Mouse (Mus musculus) left cerebral cortex, adult 11 months (tissue): ENCODE data around the gene Fhl3.
A peak's percentile ranks its signal among the peaks of the same experiment; 100 is the strongest.
"Not testable (repeated sequence)": the region's sequence is repeated elsewhere in the genome, so short reads cannot be mapped to it uniquely, and the experiment has no call there.

Source experiments
- DNase-seq: peaks from one replicate; pipeline ENCODE4 v3.0.0; 2022; ENCODE audit warnings: low spot score

Fhl3 gene

DNA sequence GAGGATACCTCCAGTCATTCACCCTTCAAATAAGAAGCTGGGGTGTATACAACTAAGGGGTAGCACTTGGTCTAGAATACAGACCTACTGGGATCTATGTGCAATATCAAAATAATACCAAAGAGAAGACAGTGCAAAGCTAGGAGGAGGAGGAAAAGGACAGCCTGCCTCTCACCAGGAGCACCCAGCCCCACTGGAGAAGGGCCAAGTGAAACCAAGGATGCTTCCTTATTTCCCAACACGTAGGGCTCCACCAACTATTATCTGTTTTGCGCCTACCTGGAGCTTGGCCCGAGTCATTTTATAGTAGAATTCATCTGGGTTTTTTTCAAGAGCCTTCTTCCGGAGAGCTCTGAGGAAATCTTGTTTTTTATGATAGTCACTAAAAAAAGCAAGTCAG is 17.0 kb upstream of the Fhl3 start:
- DNase-seq: no peak

DNA sequence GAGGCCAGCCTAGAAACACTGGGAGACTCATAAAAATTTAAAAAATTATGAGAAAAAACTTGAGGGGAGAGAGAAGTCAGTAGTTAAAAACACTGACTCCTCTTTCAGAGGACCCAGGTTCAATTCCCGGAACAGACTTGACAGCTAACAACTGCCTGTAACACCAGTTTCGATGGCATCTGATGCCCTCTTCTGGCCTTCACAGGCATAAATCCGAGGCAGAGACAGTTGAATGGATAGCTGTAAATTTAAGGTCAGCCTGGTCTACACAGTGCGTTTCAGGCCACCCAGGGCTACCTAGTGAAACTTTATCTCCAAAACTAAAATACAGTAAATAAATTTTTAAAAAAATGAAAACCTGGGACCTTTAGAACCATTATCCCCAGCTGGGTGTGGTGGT is 15.5 kb upstream of the Fhl3 start:
- no peak for DNase-seq

DNA sequence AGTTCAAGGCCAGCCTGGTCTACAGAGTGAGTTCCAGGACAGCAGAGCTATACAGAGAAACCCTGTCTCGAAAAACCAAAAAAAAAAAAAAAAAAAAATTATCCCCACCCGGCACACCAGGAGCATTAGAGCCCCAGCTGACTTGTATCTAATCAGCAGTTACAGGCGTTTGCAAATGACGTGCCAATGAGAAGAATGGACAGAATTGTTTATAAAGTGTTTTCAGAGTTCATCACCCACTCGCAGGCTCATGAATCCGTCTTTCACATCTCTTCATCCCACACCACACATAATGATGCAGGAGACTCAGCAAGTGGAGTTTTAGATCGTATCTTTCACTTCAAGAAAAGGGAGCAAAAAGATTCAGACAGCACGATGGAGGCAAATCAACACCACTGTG is 15.0 kb upstream of the Fhl3 start:
- no peak for DNase-seq

DNA sequence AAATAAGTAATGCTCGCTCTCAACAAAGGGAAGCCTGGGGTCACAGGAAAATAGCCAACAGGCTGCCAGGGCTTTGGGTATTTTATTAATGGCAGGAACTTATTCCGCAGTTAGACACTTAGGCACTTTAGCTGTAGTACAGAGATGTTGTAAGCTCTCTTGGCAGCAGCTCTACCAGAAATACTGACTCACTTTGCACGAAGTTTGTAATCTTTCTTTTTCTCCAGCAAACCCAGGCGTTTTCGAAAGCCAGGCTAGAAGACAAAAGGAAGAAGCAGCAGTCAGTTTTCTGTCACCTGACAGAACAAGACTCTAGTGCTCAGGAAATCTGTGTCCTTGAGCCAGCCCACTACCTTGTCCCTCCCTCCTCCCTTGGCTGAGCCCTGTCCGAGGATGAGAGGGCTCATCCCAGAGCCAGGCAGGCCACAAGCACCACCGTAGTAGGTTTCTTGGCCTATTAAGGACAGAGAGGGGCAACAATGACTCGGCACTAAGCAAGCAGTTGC is 14.6 kb upstream of the Fhl3 start:
- DNase-seq: no peak

DNA sequence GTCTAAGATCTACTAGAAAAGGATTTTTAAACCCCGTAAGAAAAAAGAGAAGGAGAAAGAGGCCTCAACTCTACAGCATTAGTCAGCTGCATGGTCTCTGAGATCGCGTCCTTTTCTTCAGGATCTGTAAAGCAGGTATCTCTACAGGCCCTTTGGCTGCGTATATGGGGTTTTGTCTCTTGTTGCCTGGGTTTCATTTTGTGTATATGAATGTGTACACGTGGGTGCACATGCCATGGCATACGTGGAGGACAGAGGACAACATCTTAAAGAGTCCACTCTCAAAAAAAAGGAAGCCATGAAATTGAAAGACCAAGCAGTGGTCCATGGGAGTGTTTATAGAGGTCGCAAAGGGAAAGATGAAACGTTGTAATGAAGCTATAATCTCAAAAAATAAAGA is 9.0 kb upstream of the Fhl3 start:
- no peak for DNase-seq

DNA sequence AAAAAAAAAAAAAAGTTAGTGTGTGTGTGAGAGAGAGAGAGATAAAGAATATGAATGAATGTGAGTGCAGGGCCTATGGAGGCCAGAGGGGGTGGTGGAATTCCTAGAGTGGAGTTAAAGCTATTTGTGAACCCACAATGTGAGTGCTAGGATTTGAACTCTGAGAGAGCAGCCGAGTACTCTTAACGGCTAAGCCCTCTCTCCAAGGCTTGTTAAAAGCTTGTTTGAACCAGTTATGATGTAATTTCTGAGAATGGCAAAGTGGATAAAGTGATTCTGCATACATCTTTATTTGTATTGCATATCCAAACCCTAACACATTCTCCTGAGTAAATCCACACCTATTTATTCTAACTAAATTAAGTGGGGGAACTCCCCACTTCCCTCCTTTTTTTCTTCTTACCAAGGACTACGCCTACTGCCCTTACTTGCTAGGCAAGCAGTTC is 8.1 kb upstream of the Fhl3 start:
- DNase-seq: no peak

DNA sequence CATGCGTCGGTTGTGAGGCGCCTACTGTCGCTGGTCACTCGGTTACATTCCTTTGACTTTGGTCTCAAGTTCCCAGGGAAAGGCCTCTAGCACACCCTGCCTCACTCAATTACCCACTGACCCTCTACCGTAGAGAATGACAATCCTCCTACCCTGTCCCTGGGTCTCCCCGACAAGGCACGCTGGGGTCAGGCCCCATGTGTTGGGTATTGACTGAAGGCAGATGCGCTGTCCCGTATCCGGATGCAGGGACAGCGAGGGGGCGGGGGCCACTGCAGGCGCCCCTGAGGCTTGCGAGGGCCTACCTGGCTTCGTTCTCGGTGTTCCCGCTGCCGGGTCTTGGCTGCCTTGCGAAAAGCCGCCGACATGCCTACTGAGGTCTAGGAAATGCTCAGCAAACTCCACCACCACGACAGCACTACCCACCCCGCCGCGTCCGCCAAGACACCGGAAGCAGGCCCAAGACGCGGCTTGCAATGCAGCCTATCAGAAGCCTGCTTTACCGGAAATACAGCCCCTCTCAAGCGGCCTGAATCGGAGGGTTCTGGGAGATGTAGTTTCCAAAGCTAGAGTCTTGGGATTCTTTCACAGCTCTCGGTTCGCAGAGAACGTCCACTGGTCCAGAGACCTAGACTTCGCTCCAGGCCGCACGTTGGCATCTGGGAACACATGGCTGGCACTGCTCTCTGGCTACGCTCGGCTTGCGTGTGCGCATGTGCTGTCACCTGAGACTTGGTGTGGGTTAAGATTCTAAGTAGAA is 7.2 kb upstream of the Fhl3 start, which contains the start of gene Utp11:
Gene Utp11, minus strand, starts transcription at position 466 of the 760 bp plus-strand sequence.
- DNase-seq: peak; percentile 83

DNA sequence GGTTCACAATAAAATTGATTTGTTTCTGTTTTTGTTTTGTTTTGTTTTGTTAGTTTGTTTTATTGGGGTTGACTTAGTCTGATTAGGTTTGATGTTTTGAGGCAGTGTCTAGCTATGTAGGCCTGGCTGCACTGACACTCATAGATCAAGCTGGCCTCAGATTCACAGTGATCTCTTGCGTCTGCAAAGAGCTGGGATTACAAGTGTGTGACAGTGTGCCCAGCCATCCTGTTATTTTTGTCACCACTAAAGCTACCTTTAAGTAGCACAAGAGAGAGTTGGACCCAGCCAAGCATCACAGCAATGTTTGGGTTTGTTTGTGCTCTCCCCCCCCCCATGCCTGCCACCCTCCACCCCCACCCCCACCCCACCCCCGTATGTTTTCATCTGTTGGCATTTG is 5.9 kb upstream of the Fhl3 start:
- DNase-seq: no peak

DNA sequence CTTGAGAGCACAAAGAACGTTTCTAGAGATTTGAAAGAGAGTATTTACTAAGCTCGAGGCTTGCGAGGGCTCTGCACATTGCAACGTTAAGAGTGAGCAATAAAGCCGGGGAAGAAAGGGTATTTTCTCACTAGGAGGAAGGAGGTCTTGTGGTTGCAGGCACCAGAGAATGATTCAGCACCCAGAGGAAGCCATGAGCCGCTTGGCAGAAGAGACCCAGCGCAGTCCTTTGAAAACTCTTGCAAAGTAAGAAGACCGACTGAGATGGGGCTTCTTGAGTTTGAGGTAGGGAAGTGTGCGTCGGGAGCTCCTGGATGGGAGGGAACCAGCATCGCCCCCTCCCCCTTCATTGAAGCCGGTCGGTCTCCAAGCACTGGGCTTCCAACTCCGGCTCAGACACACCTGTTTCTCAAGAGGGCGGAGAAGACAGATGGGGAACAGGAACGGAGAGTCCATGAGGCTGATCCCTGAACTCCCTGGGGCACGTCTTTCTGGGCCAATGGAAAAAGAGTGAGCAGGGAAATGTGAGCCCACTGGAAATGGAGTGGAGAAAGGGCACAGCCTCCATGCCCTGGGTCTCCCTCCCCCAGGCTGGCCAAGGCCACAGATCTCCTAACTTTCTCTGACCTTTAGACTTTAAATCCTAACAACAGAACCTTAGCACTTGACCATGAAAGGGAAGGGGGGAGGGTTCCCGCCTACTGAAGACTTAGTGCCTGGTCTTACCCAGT is 4.5 kb upstream of the Fhl3 start:
- DNase-seq: no peak

DNA sequence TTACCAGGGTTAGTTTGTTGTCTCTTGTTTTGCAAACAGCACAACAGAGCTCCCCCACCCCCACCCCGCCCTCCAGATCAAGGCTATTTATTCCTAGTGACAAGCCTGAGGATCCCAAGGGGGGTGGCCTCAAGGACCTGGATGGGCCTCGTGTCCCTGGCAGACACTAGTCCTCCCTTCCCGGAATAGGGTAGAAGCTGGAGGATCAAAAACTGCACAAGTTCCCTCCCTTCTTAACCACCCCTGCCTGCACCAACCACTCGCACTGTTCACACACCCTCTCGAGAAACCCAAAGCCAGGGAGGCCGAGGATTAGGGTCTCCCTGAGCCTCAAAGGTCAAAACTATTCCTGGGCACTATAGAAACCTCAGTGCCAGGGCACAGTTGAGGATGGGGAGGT is 710 bp upstream of the Fhl3 start:
- no peak for DNase-seq

DNA sequence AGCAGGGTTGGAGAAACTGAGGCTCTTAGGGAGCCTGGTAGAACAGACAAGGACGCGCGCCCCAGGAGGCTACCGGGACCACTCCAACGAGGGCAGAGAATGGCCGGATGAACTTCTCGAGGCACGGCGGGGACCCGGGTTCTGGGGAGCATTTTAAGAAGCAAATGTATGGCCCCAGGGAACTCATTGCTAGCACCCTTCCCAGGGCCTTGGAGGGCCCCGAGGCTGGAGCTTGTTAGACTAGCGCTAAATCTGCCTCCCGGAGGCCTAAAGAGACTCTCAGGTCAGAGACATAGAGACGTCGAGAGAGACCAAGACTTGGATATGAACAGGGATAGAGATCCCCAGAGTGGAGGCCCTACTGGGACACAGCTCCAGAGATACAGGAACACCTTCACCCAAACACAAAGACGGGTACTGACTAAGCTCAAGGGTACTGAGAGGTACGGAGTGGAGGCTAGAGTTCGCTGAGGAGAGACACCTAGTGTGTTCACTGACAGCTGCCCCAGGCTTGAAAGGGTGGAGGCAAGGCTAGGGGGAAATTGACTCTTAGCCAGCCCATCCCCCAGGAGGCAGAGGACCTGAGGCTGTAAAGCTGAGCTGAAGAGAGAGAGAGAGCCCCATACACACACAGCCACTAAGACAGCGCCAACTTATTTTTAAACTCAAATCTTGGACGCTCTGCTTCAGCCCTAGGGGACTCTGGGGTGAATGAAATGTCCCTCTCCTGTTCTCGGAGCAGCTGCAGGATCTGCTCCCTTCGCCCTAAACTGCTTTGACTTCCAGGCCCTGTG is 748 bp downstream of the Fhl3 start:
- DNase-seq: no peak

DNA sequence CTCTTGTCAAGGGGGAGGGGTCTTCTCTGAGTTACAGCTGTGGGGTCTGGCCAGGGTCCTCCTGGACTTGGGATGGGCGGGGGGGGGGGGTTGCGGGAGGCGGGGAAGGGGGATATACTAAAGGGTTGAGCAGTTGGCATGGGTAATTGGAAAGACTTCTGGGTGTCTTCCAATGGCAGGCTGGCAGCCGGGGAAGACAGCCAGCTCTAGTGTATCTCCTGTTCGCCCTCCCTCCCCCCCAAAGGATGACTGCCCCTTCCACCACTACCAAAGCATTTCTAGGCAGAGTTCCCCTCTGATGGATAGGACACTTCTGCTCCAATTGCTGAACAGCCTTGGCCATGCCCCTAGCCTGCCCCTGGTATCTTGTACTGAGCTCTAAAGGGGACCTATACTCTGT is 1.4 kb downstream of the Fhl3 start:
- no peak for DNase-seq

DNA sequence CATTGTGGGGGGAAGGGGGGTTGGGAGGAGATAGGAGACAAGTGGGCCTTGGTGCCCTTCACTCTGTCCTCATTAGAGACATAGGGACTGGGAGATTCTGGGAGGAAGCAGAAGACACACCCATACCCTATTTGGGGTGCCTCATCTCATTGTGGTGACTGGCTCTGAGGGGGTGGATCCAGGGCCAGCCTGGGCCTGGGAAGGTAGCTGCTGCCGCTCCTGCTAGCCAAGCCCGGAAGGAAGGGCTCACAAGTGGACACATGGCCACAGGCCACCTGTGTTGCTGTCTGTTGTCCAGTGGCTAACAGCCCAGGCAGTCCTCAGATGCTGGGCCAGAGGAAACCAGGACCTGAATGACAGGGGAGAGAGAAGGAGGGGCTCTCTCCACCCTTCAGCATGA is 2.9 kb downstream of the Fhl3 start:
- DNase-seq: no peak

DNA sequence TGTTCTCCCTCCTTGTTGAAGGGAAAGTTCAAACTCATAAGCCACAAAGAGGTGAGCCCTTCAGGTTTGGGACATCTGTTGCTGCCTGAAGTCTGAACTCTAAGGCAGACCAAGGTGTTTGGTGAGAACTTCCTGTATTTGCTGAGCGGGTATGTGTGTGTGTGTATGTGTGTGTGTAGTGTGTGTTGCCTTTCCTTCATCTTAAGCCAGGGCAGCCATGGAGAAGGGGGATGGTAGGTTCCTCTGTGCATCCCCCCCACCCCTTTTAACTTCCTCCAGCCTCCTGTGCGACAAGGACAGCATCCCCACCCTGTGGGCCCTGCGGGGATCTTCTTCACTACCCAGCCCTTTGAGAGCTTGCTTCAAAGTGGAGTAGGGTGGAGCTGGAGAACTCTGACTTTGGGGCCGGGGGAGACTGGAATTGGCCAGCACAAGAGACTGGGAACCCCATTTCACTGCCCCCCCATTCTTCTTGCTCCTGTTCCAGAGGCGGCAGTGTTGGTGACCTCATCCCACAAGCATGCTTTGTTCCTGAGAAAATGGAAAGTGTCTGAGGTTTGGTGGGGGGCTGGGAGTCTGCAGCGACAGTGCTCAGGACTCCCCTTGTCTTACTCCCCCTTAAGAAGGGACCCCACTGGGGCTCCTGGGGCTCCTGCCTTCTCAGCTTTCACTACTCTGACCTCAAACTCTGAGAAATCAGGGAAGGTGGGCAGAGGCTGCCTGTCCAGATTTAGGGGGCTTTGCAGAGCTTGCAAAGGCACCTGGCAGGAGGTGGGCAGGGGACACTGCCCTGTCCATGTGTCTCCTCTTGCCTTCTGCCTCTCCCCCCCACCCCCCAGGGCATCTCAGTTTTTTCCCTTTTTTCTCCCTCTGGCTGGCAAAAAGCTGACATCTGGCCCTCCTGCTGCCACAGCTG is 3.6 kb downstream of the Fhl3 start:
- no peak for DNase-seq

DNA sequence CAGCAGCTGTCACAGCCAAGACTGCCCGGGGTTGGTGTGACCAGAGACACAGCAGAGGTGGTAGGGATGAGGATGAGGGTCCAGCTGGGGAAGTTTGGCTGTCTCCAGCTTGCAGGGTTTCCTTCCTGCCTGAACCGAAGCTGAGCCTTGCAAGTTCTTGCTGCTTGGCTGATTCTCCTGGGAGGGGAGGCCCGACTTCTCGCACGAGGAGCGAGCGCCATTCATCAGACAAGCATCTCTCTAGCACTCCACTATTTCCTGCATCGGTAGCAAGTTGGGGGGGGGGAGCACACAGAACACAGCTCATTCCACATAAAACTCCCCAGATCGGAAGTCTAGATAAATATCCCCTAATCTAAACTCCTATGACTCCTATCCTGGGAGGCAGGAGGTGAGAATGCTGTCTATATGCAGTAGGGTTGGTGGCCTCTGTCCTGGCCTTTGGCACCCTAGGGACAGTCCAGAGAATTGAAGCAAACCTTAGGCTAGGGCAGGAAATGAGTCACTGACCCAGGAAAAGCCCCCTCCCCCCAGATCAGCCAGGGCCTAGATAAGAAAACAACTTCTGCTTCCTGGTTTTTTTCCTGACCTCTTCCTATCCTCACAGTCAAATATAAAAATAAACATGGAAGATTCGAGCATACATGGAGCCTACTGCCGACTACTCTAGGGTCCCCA is 4.4 kb downstream of the Fhl3 start:
- DNase-seq: no peak

DNA sequence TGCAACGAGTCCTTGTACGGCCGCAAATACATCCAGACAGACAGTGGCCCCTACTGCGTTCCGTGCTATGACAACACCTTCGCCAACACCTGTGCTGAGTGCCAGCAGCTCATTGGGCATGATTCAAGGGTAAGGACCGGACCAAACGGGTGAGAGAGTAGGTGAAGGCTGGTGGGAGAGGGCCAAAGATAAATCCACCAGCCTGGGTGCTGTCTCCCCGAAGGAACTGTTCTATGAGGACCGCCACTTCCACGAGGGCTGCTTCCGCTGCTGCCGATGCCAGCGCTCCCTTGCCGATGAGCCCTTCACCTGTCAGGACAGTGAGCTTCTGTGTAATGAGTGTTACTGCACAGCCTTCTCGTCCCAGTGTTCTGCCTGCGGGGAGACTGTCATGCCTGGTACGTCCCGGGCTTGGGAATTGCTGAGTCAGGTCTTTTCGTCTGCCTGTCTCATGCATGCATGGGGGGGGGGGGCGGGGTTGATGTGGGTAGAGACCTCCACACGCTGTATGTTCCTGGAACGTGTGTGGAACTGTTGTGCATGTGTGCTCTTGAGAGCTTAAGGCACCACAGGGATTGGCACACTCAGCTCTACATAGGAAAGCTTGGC is 5.3 kb downstream of the Fhl3 start:
- no peak for DNase-seq

DNA sequence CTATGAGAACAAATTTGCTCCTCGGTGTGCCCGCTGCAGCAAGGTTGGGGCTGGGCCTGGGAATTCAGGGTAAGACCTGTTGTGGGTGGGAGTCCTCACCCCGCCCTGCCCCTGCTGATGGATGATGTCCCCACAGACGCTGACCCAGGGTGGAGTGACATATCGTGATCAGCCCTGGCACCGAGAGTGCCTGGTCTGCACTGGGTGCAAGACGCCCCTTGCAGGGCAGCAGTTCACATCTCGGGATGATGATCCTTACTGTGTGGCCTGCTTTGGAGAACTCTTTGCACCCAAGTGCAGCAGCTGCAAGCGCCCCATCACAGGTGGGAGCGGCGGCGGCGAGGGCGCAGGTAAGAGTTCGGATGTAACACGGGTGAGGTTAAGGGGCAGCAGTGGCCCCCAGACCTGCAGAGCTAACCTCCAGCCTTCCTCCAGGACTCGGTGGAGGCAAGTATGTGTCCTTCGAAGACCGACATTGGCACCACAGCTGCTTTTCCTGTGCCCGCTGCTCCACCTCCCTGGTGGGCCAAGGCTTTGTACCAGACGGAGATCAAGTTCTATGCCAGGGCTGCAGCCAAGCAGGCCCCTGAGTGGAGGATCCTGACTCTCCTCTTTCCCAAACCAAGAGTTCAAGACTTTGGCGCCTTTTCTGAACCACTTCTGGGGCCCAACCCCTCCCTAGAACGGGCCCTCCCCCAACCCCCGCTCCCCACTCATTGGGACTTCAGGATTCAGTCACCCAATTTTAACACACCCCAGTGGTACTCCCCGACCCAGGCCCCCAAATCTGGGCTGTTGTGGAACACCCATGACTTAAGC is 7.1 kb downstream of the Fhl3 start:
- not testable (repeated sequence) for DNase-seq

DNA sequence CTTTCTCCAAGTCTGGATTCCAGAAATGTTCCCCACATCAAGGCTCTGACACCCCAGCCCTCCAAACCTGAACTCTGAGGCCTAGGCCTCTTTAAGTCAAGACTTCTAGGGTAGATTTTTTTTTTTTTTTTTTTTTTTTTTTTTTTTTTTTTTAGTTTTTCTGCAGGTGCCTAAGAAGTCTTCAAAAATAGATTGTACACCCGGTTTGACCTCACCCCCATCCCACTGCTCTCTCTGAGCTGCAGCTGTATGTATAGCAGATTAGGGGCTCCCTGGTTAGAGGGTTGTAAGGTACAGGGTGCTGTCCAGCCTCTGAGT is 7.7 kb downstream of the Fhl3 start:
- DNase-seq: not testable (repeated sequence)
